Mouse (Mus musculus): ENCODE results near the gene Slc2a1.

DNA sequence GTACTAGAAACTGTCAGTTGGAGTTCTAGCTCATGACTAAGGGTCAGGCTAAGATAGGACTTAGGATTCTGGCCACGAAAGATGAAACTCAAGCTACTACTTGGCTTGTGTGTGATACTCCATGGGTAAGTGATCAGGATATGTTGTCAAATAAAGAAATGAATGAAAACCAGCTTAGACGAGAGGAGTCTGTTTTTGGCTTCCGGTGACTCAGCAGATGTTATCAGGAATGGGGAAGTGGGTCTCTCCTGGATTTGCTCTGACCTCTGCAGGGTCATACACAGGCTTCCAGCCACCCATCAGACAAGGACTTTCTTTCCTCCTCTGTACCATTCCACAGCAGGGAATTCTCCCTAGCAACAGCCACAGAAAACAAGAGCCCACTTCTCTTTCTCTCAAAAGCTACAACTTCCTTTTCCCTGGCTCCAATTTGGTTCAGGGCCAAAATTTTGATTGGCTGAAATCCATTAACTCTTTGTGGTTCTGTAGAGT lies 25.7 kb upstream of the Slc2a1 start:
- TF ChIP-seq HCFC1 (IDR thresholded peaks at IDR 0.05; ENCODE audit: borderline replicate concordance, insufficient read depth, low read length) (no peak), ZC3H11A (IDR thresholded peaks at IDR 0.05; ENCODE audit: borderline replicate concordance, low read depth, low read length) (no peak), CHD2 (IDR thresholded peaks at IDR 0.05; ENCODE audit: low read depth, low read length) (no peak), MAFK (IDR thresholded peaks at IDR 0.05; ENCODE audit: insufficient read depth, low read depth, low read length) (peak; percentile 62; the same call in 1 of the 2 replicates), ZNF384 (IDR thresholded peaks at IDR 0.05; ENCODE audit: low read depth, low read length) (no peak)
